Mouse (Mus musculus) liver, embryonic 15.5 days (tissue): ENCODE results near the gene Lancl2. TPM values are rescaled to one million over a fixed set of nuclear protein-coding genes. Genes with fewer than 3 reads are reported as not detected.

Source experiments
- ATAC-seq: fragments of 200-750 bp; cut with Nextera tagmentation; 2 replicates; pipeline ENCODE4 v1.8.0; 2017; ENCODE audit warnings: moderate number of reproducible peaks, mild to moderate bottlenecking, moderate library complexity; ENCODE audit not compliant: insufficient read depth
- H3K27ac ChIP-seq: fragments of 300-500 bp; sonication (generic); replicated peaks from 2 replicates; pipeline ENCODE4 v1.5.1; 2015; ENCODE audit warnings: mild to moderate bottlenecking, inconsistent platforms
- H3K27me3 ChIP-seq: fragments of 300-500 bp; sonication (generic); 2 replicates; pipeline ENCODE4 v1.6.1; 2015; ENCODE audit warnings: mild to moderate bottlenecking, inconsistent platforms
- H3K36me3 ChIP-seq: fragments of 300-500 bp; sonication (generic); replicated peaks from 2 replicates; pipeline ENCODE4 v1.6.1; 2015; ENCODE audit warnings: moderate library complexity, mild to moderate bottlenecking, inconsistent platforms
- H3K4me1 ChIP-seq: fragments of 300-500 bp; sonication (generic); replicated peaks from 2 replicates; pipeline ENCODE4 v1.6.1; 2015; ENCODE audit warnings: inconsistent platforms
- H3K4me2 ChIP-seq: fragments of 300-500 bp; sonication (generic); 2 replicates; pipeline ENCODE4 v1.6.1; 2015; ENCODE audit warnings: moderate library complexity, mild to moderate bottlenecking, inconsistent platforms
- H3K4me3 ChIP-seq: fragments of 300-500 bp; sonication (generic); replicated peaks from 2 replicates; pipeline ENCODE4 v1.5.1; 2015; ENCODE audit warnings: mild to moderate bottlenecking, inconsistent platforms
- H3K9ac ChIP-seq: fragments of 300-500 bp; sonication (generic); 2 replicates; pipeline ENCODE4 v1.6.1; 2015; ENCODE audit warnings: moderate library complexity, mild to moderate bottlenecking, inconsistent platforms
- H3K9me3 ChIP-seq: fragments of 300-500 bp; sonication (generic); replicated peaks from 2 replicates; pipeline ENCODE4 v1.6.1; 2016; ENCODE audit warnings: inconsistent platforms
- WGBS: fragments of 180-500 bp; shearing (Covaris S2); methylation state at CpG from one replicate; pipeline ENCODE4 v1.1.7; 2015; ENCODE audit warnings: mixed read lengths; ENCODE audit not compliant: insufficient replicate concordance; 5-methylcytosine and 5-hydroxymethylcytosine counted together
- polyA plus RNA-seq: library from polyadenylated mRNA; unstranded; fragments of >200 nt; fragmentation: Nextera tagmentation; extraction: Ambion mirVana; gene quantifications from 2 replicates; pipeline ENCODE4 v1.2.1, GENCODE M21; 2015

The Lancl2 gene
- polyA plus RNA-seq, 1 experiment from 2014 or later: 13.2 TPM

DNA sequence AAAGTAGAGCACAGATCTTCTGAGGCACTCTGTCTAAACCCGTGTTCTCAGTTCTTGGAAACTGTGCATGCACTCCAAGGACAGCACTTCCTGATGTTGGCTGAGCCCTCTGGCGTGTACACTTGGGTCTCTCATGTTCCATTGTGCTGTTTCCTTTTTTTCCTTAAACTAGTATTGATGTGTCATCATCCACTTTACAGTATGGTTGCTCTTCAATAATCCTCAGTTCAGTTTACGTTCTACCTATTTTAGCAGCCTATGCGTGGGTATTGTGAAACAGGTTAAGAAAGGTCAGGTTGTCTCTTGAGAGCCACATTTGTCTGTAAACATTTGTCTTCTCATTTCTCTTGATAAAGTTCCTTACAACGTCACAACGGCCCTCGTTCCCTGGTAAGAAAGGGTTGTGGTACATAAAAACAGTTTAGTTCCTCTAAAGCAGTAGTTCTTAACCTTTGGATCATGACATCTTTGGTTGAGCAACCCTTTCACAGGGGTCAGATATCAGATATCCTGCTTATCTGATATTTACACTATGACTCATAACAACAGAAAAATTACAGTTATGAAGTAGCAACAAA is 66.7 kb downstream of the Lancl2 start:
- ATAC-seq: no peak
- 0 out of 2 replicates have a peak overlapping the region, but pooled peaks have one; percentile 0 for H3K9ac ChIP-seq
- no peaks in the 10 kb centered on the region for H3K9me3 ChIP-seq
- H3K27me3 ChIP-seq: no peaks in the 10 kb centered on the region
- 65% methylated on average over 7 of the region's 7 CpGs for WGBS
- peaks cover 70% of the 10 kb centered on the region for H3K4me1 ChIP-seq
- no peak overlapping the region for H3K4me2 ChIP-seq
- peaks cover 55% of the 10 kb centered on the region for H3K36me3 ChIP-seq
- no peak overlapping the region for H3K4me3 ChIP-seq
- H3K27ac ChIP-seq: peak overlapping the region; percentile 97

DNA sequence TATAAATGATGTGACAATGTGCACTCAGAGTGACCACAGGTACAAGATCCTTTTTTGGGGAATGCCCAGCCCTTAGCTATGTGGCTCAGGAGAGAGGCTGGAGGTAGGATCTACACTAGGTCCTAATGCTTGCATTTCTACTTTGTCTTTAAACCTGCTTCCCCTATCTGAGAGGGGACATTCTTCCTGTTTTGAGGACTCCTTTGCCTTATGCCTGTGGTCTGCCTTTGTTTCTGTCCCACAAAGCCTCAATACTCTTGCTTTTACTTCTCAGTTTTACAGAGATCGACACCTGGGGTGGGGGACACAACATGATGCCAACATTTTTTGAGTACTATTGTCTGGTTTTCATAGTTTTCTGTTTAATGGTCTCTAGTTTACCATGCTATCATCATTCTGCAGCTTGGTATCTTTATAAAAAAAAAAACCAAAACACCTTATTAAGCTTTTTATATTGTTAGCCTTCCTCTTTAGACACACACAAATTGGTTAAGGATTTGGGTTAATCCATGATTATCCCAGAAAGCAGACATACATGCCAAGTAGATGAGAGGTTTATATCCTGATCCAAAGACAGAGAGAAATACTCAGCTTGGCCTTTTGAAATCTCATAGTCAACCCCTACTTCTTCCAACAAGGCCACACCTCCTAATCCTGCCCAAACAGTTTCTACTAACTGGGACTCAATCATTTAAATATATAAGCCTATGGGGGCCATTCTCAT is 68.3 kb downstream of the Lancl2 start:
- Histone ChIP-seq H3K36me3 (peaks cover 53% of the 10 kb centered on the region), H3K9me3 (no peaks in the 10 kb centered on the region), H3K4me1 (peaks cover 55% of the 10 kb centered on the region), H3K4me3 (no peak overlapping the region), H3K27me3 (no peaks in the 10 kb centered on the region), H3K4me2 (no peak overlapping the region), H3K27ac (0 out of 2 replicates have a peak overlapping the region, but pooled peaks have one; percentile 25), H3K9ac (no peak overlapping the region)
- ATAC-seq: no peak
- WGBS: 44% methylated on average over 1 of the region's 1 CpGs

DNA sequence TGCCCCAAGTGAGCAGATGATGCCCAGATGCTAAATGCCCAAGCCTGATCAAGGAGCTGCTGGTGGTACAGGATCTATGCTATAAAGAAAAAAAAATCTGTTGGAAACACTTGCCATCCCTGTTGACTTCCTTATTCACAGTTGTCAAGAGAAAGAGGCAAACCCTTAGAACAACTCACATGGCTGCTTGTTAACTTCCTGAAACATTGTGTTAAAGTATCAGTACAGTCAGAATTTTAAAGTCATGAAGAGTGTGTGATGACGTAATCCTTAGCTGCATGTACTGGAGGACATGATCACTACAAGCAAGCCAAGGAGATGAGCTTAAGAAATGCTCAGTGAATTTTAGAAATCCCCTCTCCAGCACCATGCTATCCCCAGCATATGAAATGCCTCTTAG is 71.5 kb downstream of the Lancl2 start:
- Histone ChIP-seq H3K4me2 (no peak overlapping the region), H3K9ac (no peak overlapping the region), H3K9me3 (no peaks in the 10 kb centered on the region), H3K4me3 (no peak overlapping the region), H3K36me3 (peaks cover 60% of the 10 kb centered on the region), H3K27me3 (no peaks in the 10 kb centered on the region), H3K27ac (0 out of 2 replicates have a peak overlapping the region, but pooled peaks have one; percentile 48), H3K4me1 (peaks cover 24% of the 10 kb centered on the region)
- WGBS: 79% methylated on average over 1 of the region's 1 CpGs
- ATAC-seq: no peak

DNA sequence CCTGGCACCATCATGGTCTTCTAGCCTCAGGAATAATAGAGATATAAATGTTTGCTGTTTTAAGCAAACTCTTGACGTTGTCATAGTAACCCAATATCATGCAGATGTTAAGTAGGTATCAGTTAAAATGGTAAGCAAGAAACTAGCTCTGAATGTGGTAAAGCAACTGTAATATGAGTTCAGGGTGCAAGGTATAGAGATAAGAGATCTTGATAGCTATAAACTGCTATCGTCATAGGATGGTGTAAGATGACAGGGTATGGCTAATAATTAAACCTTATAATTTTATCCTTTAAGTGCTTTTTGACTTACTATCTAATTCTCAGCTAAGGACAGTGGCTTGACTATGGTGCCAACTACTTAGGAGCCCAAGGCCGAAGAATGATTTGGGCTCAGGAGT is 78.0 kb downstream of the Lancl2 start:
- peaks cover 25% of the 10 kb centered on the region for H3K36me3 ChIP-seq
- WGBS: 81% methylated on average over 3 of the region's 3 CpGs
- no peaks in the 10 kb centered on the region for H3K27me3 ChIP-seq
- H3K27ac ChIP-seq: no peak overlapping the region
- no peak overlapping the region for H3K4me2 ChIP-seq
- H3K4me3 ChIP-seq: no peak overlapping the region
- no peaks in the 10 kb centered on the region for H3K9me3 ChIP-seq
- no peaks in the 10 kb centered on the region; the same call in 1 of the 2 replicates for H3K4me1 ChIP-seq
- no peak for ATAC-seq
- no peak overlapping the region for H3K9ac ChIP-seq

DNA sequence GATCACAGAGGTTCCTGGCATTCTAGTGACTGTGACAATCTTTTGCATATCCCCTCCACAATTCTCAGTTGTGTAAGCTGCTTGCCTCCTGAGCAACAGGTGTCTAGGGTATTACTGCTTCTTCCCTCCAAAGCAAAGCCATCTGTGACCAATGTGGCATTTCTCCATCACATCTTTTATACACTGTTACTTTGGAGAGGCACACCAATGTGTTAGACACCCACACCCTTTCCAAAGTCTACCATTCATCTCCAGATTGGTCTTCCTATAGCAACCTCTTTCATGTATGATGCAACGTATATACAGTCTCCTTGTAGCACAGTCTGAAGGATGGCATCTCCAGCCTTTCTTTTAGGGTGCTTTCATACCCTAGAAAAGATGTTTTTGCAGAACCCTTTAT is 80.3 kb downstream of the Lancl2 start:
- Histone ChIP-seq H3K9ac (no peak overlapping the region), H3K36me3 (peaks cover 27% of the 10 kb centered on the region), H3K27me3 (no peaks in the 10 kb centered on the region), H3K4me2 (no peak overlapping the region), H3K27ac (no peak overlapping the region), H3K9me3 (no peaks in the 10 kb centered on the region), H3K4me1 (peaks cover 5% of the 10 kb centered on the region), H3K4me3 (no peak overlapping the region)
- 82% methylated on average over 1 of the region's 1 CpGs for WGBS
- no peak for ATAC-seq

DNA sequence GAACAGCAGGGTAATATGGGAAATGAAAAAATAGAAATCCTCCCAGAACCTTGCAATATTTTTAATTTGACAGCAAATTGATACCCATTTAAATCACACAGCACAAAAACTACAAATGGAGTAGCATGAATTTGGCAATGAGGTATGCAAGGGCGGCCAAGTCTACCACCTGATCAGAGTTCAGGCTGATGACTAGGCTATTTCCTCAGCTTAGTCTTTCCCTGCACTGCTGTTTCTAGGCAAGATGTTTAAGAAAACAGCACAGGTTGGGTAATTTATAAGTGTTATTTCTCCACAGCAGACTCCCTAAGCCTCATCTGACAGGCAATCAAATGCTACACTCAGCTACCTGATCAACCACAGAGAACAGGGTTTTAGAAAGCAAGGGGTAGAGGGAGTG is 81.9 kb downstream of the Lancl2 start:
- no peaks in the 10 kb centered on the region for H3K9me3 ChIP-seq
- no peak overlapping the region for H3K4me2 ChIP-seq
- 91% methylated on average over 1 of the region's 1 CpGs for WGBS
- no peak overlapping the region for H3K9ac ChIP-seq
- ATAC-seq: no peak
- peaks cover 12% of the 10 kb centered on the region for H3K4me1 ChIP-seq
- no peak overlapping the region for H3K4me3 ChIP-seq
- H3K27me3 ChIP-seq: no peaks in the 10 kb centered on the region
- H3K36me3 ChIP-seq: peaks cover 29% of the 10 kb centered on the region
- H3K27ac ChIP-seq: no peak overlapping the region

DNA sequence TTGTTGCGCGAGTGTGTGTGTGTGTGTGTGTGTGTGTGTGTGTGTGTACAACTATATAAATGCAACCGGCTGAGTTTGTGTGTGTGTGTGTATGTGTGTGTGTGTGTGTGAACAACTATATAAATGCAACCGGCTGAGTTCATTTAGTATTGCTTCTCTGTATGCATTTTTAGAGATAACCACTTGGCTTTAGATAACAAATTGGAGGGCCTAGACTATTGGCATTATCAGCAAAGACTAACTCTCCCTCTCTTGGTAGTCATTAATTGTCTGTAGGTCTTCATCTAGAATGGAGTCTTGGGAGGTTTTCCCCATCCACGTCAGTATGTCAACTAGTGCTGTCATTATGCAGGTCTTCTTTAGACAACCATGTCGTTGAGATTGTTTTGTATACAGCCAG is 85.0 kb downstream of the Lancl2 start:
- no peaks in the 10 kb centered on the region for H3K27me3 ChIP-seq
- no peak overlapping the region for H3K9ac ChIP-seq
- peaks cover 20% of the 10 kb centered on the region for H3K4me1 ChIP-seq
- no peak overlapping the region; the same call in 1 of the 2 replicates for H3K4me2 ChIP-seq
- H3K27ac ChIP-seq: no peak overlapping the region
- peak; percentile 40; the same call in 1 of the 2 replicates for ATAC-seq
- 70% methylated on average over 6 of the region's 6 CpGs for WGBS
- no peaks in the 10 kb centered on the region for H3K9me3 ChIP-seq
- H3K36me3 ChIP-seq: peaks cover 27% of the 10 kb centered on the region
- no peak overlapping the region for H3K4me3 ChIP-seq

Other genes with a start within 250 kb of the Lancl2 start
- gene Ppm1k, start 167.1 kb upstream of the Lancl2 start, polyA plus RNA-seq: 4.6 and 5.1 TPM in 2 replicates
- 3.0 and 3.7 TPM in 2 replicates for gene Herc6, start 121.5 kb upstream of the Lancl2 start, polyA plus RNA-seq
- 6.7 and 6.8 TPM in 2 replicates for gene Pyurf, start 10.5 kb upstream of the Lancl2 start, polyA plus RNA-seq
- gene Vopp1, start 122.6 kb downstream of the Lancl2 start, polyA plus RNA-seq: 56.8 and 62.9 TPM in 2 replicates
- gene Vmn1r21, start 147.8 kb downstream of the Lancl2 start, polyA plus RNA-seq: not detected in 2 replicates
- not detected in 2 replicates for gene Vmn1r22, start 205.5 kb downstream of the Lancl2 start, polyA plus RNA-seq
- gene Vmn1r23, start 224.3 kb downstream of the Lancl2 start, polyA plus RNA-seq: not detected in 2 replicates